Comparison of ENCODE assay signal across 8 mouse cellular contexts in genomic region chr9:64022562-64023366, GRCm38 (mm10). TPM values are rescaled to one million over a fixed set of nuclear protein-coding genes. Genes with fewer than 3 reads are reported as not detected.
DNase-seq lines count a peak whose midpoint lies in the region.

No protein-coding gene starts in this region.

- no peaks in the 10 kb centered on the region for H3K36me3 ChIP-seq in megakaryocyte, embryonic 14.5 days (replicated peaks; ENCODE audit: low read length)

- peaks cover 85% of the 10 kb centered on the region for H3K4me1 ChIP-seq in megakaryocyte, embryonic 14.5 days

- peak overlapping the region; percentile 94 for H3K4me3 ChIP-seq in megakaryocyte, embryonic 14.5 days (replicated peaks)

- peak; percentile 97 for DNase-seq in adipocyte (ENCODE audit: low spot score)
- DNase-seq in embryo, embryonic 10 days (ENCODE audit: low spot score), result peak; percentile 97
- DNase-seq in gastrocnemius, postnatal 10 days, result peak; percentile 99
- DNase-seq in induced T-regulatory cell, adult 2 months (ENCODE audit: low read depth), result peak; percentile 94
- peak; percentile 53 to 74 for DNase-seq in left cerebral cortex, adult 8-10 months (ENCODE audit: low spot score in 2 of 2)
- peak; percentile 89 to 90 for DNase-seq in right cerebral cortex, postnatal 10 days (ENCODE audit: low spot score in 2 of 2)
- DNase-seq in urinary bladder, postnatal 14 days (ENCODE audit: low spot score), result peak; percentile 99

- H3K27me3 ChIP-seq in megakaryocyte, embryonic 14.5 days (replicated peaks), result peaks cover 36% of the 10 kb centered on the region

- no peaks in the 10 kb centered on the region for H3K9me3 ChIP-seq in megakaryocyte, embryonic 14.5 days

RNA-seq across cellular contexts. Expression of gene Smad6, which starts 0.9 kb away (rescaled TPM):
- total RNA-seq in gastrocnemius, postnatal 10 days (2021), result 1 to 10 TPM; 3.0 to 4.6 TPM
- 1 to 10 TPM; 1.9 to 2.8 (median 2.1) TPM for total RNA-seq in left cerebral cortex, adult 8-10 months (2022)
- 19.3 and 52.2 TPM in 2 replicates for polyA plus RNA-seq in megakaryocyte, embryonic 14.5 days (2012; ENCODE audit: insufficient read depth, low replicate concordance)

Comparison
In these comparisons a context has a peak if more than half of its experiments do, and no peak if none do; other contexts are left out.
1. Peak in every context shown above with its lines: DNase-seq and H3K4me3 ChIP-seq.